Mouse (Mus musculus) lung, adult 2 months (tissue): ENCODE measurements around the gene Rraga.

Experiments used
- CTCF ChIP-seq: fragments of 200-500 bp; IDR thresholded peaks from 2 replicates; pipeline ENCODE4 v1.5.1; 2011; ENCODE audit warnings: mild to moderate bottlenecking, low read length, control low read depth; ENCODE audit not compliant: insufficient read depth
- POLR2A ChIP-seq: fragments of 200-500 bp; IDR thresholded peaks from 2 replicates; pipeline ENCODE4 v1.6.1; 2011; ENCODE audit warnings: low read depth, mild to moderate bottlenecking, control low read depth, low read length, borderline replicate concordance; ENCODE audit errors: extremely low read depth

DNA sequence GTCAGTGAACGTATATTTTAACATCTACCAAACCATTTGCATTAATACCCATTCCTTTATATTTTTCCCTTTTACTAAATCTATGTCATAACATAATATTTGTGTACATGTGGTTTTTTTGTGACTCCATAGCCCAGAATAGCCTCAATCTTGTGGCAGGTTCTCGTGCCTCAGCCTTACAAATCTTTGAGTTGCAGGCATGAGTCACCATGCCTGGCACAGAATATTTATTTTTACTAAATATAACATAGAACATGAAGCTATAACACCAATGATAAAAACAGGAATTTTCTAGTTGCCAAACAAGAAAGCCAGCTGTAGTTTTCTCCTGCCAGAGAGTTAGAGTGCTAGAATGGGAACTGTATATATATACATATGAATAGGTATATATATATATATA is 45.0 kb downstream of the Rraga start:
- TF ChIP-seq CTCF, result no peak
- no peak for TF ChIP-seq POLR2A
